Mouse (Mus musculus) gastrocnemius, postnatal 25 days (tissue): ENCODE results near the gene Igf2bp3. TPM values are rescaled to one million over a fixed set of nuclear protein-coding genes. Genes with fewer than 3 reads are reported as not detected.

Experiments
- DNase-seq: peaks from one replicate; pipeline ENCODE4 v3.0.0; 2022
- total RNA-seq, 2 experiments: library from RNA; stranded (reverse); gene quantifications; 1 replicate in 1 of 2; 2 replicates in 1 of 2; pipeline ENCODE4 v1.2.3; 2021

The Igf2bp3 gene
- total RNA-seq, 2 experiments from 2014 or later, result 0.15 to 0.29 TPM

- no peak for DNase-seq
These were observed 3.6 kb upstream of the Igf2bp3 start for GRCm38 (mm10) chr6:49218275-49218802.

GRCm38 (mm10) chr6:49217581-49218274 lies 3.0 kb upstream of the Igf2bp3 start:
- DNase-seq, result peak; percentile 65

GRCm38 (mm10) chr6:49216811-49217542 lies 2.2 kb upstream of the Igf2bp3 start:
- DNase-seq, result no peak

- no peak for DNase-seq
These were observed 1.2 kb upstream of the Igf2bp3 start for GRCm38 (mm10) chr6:49215748-49216585.

GRCm38 (mm10) chr6:49214086-49214927 lies 450 bp downstream of the Igf2bp3 start:
- DNase-seq, result peak; percentile 29

- peak; percentile 19 for DNase-seq
These were observed 1.1 kb downstream of the Igf2bp3 start for GRCm38 (mm10) chr6:49213581-49214085.

- no peak for DNase-seq
These were observed 1.7 kb downstream of the Igf2bp3 start for GRCm38 (mm10) chr6:49212931-49213580.

- no peak for DNase-seq
These were observed 2.6 kb downstream of the Igf2bp3 start for GRCm38 (mm10) chr6:49212141-49212540.

- no peak for DNase-seq
These were observed 3.2 kb downstream of the Igf2bp3 start for GRCm38 (mm10) chr6:49211596-49211995.

GRCm38 (mm10) chr6:49209881-49210854 lies 4.6 kb downstream of the Igf2bp3 start:
- DNase-seq, result peak; percentile 5

- peak; percentile 9 for DNase-seq
These were observed 5.8 kb downstream of the Igf2bp3 start for GRCm38 (mm10) chr6:49208935-49209334.

- no peak for DNase-seq
These were observed 6.3 kb downstream of the Igf2bp3 start for GRCm38 (mm10) chr6:49208297-49208930.

- no peak for DNase-seq
These were observed 8.3 kb downstream of the Igf2bp3 start for GRCm38 (mm10) chr6:49206416-49206815.

GRCm38 (mm10) chr6:49195188-49195587 lies 19.6 kb downstream of the Igf2bp3 start:
- no peak for DNase-seq

GRCm38 (mm10) chr6:49194536-49194935 lies 20.2 kb downstream of the Igf2bp3 start:
- DNase-seq, result no peak

GRCm38 (mm10) chr6:49189363-49189762 lies 25.4 kb downstream of the Igf2bp3 start:
- DNase-seq, result no peak

GRCm38 (mm10) chr6:49187299-49187698 lies 27.5 kb downstream of the Igf2bp3 start:
- DNase-seq, result no peak

- DNase-seq, result no peak
These were observed 38.7 kb downstream of the Igf2bp3 start for GRCm38 (mm10) chr6:49176018-49176417.

GRCm38 (mm10) chr6:49174616-49175015 lies 40.1 kb downstream of the Igf2bp3 start:
- no peak for DNase-seq
